Mouse (Mus musculus) neural tube, embryonic 11.5 days (tissue): ENCODE data around the gene Myo10. TPM values are rescaled to one million over a fixed set of nuclear protein-coding genes. Genes with fewer than 3 reads are reported as not detected.

Experiments used
- ATAC-seq: fragments of 200-750 bp; cut with Nextera tagmentation; 2 replicates; pipeline ENCODE4 v1.8.0; 2017; ENCODE audit warnings: moderate number of reproducible peaks, mild to moderate bottlenecking, moderate TSS enrichment, moderate library complexity; ENCODE audit not compliant: insufficient read depth, low FRiP score, low TSS enrichment
- DNase-seq: peaks from one replicate; pipeline ENCODE4 v3.0.0-alpha.2; 2015; ENCODE audit warnings: low spot score
- H3K27ac ChIP-seq: fragments of 300-500 bp; sonication (generic); 2 replicates; pipeline ENCODE4 v1.5.1; 2014; ENCODE audit warnings: low read depth, mild to moderate bottlenecking, low read length
- H3K27me3 ChIP-seq: fragments of 300-500 bp; sonication (generic); 2 replicates; pipeline ENCODE4 v1.6.1; 2014; ENCODE audit warnings: mild to moderate bottlenecking, low read length, mixed read lengths; ENCODE audit not compliant: control insufficient read depth, insufficient read depth
- H3K36me3 ChIP-seq: fragments of 300-500 bp; sonication (generic); 2 replicates; pipeline ENCODE4 v1.6.1; 2014; ENCODE audit warnings: mild to moderate bottlenecking, low read length, moderate library complexity, mixed read lengths; ENCODE audit not compliant: control insufficient read depth, insufficient read depth
- H3K4me1 ChIP-seq: fragments of 300-500 bp; sonication (generic); 2 replicates; pipeline ENCODE4 v1.6.1; 2014; ENCODE audit warnings: low read length, mixed read lengths; ENCODE audit not compliant: control insufficient read depth, insufficient read depth
- H3K4me2 ChIP-seq: fragments of 300-500 bp; sonication (generic); 2 replicates; pipeline ENCODE4 v1.6.1; 2014; ENCODE audit warnings: low read depth, mild to moderate bottlenecking, moderate library complexity
- H3K4me3 ChIP-seq: fragments of 300-500 bp; sonication (generic); 2 replicates; pipeline ENCODE4 v1.5.1; 2014; ENCODE audit warnings: low read depth, low read length
- H3K9ac ChIP-seq: fragments of 300-500 bp; sonication (generic); 2 replicates; pipeline ENCODE4 v1.6.1; 2014; ENCODE audit warnings: mild to moderate bottlenecking, low read length
- H3K9me3 ChIP-seq: fragments of 300-500 bp; sonication (generic); 2 replicates; pipeline ENCODE4 v1.6.1; 2016; ENCODE audit warnings: low read length; ENCODE audit not compliant: control insufficient read depth
- WGBS: fragments of 180-500 bp; shearing (Covaris S2); extraction: QIAGEN DNeasy Blood & Tissue Kit; methylation state at CpG from one replicate; pipeline ENCODE4 v1.1.7; 2014; 5-methylcytosine and 5-hydroxymethylcytosine counted together
- polyA plus RNA-seq: library from polyadenylated mRNA; unstranded; fragments of >200 nt; fragmentation: Nextera tagmentation; extraction: Ambion mirVana; gene quantifications from 2 replicates; pipeline ENCODE4 v1.2.1, GENCODE M21; 2014

Myo10 gene
- polyA plus RNA-seq, 1 experiment from 2014 or later = 40.5 TPM

DNA sequence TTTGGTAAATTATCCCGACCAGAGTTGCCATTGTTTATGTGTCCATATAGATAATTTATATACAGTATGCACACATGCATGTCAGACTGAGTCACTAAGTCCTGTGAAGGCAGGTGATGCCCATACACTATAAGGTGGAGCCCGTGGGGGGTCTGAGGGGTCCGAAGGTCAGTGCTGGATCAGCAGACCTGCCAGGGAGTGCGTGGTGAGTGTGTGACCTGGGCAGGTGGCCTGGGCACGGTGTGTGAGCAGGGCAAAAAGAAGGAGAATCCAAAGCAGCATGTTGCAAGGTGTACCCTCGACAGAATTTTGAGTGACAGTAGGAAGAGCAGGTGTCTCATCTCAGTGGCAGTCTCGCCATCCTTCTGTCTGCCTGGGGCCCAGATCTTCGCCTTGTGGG is 67.2 kb downstream of the Myo10 start:
- no peaks in the 10 kb centered on the region for H3K9me3 ChIP-seq

DNA sequence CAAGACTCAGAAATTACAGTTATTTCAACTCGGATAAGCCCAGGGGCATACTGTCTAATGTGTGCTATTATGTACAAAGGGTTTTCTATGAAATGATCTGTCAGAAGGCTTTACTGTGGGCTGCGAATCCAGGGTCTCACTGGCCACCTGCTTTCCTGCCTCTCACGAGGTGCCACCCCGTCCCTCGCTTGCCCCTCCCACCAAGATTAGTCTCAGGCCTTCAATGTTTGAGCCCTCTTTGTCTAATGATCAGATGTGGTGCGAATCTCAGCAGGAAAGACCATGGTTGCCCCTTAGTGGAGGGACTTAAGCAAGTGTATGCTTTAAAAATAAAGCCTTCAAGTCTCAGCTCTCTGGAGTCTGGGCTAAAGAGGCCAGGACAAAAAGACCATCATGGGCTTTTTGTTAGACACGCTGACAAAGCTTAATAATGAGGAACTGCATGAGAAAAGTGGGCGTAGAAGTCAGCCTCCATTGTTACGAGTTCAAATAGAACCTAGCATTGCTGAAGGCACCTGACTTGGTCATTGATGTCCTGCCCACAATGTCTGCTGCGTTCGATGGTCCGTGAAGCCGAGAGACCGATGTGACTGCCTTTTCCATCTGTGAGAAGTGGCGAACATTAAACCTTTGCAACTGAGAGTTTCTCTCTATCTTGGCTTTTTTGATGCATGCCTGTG is 67.9 kb downstream of the Myo10 start:
- ATAC-seq (peak; percentile 53; the same call in 1 of the 2 replicates), DNase-seq (no peak)
- Histone ChIP-seq H3K4me3 (no peak overlapping the region), H3K9me3 (no peaks in the 10 kb centered on the region), H3K27me3 (no peaks in the 10 kb centered on the region), H3K4me2 (no peak overlapping the region), H3K27ac (no peak overlapping the region), H3K36me3 (no peaks in the 10 kb centered on the region), H3K9ac (no peak overlapping the region), H3K4me1 (no peaks in the 10 kb centered on the region)
- 38% methylated on average over 15 of the region's 15 CpGs for WGBS

More for the DNA sequence above, 67.2 kb downstream of the Myo10 start:
- Histone ChIP-seq H3K36me3 (no peaks in the 10 kb centered on the region), H3K4me1 (no peaks in the 10 kb centered on the region), H3K4me3 (no peak overlapping the region), H3K9ac (no peak overlapping the region), H3K27ac (no peak overlapping the region), H3K27me3 (no peaks in the 10 kb centered on the region), H3K4me2 (no peak overlapping the region)
- ATAC-seq = 0 out of 2 replicates have a peak, but pooled peaks have one; percentile 13
- WGBS = 73% methylated on average over 8 of the region's 8 CpGs
- DNase-seq = no peak

DNA sequence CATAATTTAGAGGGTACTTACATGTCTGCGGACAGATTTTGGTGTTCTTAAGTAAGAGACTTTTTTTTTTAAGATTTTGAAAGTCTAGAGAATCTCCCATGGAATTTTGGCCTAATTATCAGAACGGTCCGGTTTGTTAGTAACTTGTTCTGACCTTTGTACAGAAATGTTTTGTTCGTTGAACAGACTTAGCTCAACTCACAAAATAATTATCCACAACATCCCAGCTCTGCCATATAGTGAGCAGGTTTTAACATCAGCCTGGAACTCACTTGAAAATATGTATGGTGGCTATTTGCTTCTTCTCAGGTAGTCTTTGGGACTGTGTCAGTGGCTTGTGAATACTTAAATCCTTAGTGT is 68.4 kb downstream of the Myo10 start:
- Histone ChIP-seq H3K9me3 (no peaks in the 10 kb centered on the region), H3K36me3 (no peaks in the 10 kb centered on the region), H3K4me2 (no peak overlapping the region), H3K27me3 (no peaks in the 10 kb centered on the region), H3K4me1 (no peaks in the 10 kb centered on the region), H3K9ac (no peak overlapping the region), H3K27ac (no peak overlapping the region), H3K4me3 (no peak overlapping the region)
- WGBS = 85% methylated on average over 4 of the region's 4 CpGs
- ATAC-seq (no peak), DNase-seq (no peak)

DNA sequence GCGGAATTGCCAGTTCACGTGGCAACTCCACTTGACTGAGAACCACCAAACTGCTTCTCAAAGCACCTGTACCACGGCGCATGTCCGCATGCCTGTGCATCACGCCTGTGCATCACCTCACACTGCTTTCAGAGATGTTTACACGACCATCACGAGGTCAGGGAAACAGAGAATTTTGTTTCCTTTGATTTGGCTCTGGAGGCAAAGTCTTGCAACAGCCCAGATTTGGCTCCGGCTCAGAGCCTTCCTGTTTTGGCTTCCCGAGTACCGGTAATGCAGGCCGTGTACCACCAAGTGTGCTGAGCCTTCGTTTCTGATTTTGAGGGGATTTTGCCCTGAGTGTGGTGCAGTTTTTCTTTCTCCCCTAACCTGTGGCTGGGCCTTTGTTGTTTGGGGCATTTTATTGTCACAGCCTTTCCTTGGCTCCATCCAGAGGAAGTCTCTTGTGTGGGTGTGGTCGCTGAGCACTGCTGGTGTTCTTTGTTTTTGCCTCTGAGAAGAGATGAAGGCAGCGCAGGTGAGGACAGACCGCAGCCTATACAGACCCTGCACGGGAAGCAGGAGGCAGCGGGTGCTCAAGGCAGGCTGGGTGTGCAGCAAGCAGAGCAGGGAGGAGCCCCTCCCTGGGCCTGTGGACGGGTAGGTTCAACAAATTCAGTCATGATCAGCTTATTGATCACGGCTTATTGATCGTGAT is 70.1 kb downstream of the Myo10 start:
- H3K27ac ChIP-seq = no peak overlapping the region
- no peaks in the 10 kb centered on the region for H3K27me3 ChIP-seq
- H3K4me3 ChIP-seq = no peak overlapping the region
- H3K9ac ChIP-seq = no peak overlapping the region
- ATAC-seq (no peak), DNase-seq (no peak)
- H3K4me2 ChIP-seq = no peak overlapping the region
- no peaks in the 10 kb centered on the region for H3K9me3 ChIP-seq
- H3K36me3 ChIP-seq = no peaks in the 10 kb centered on the region
- no peaks in the 10 kb centered on the region for H3K4me1 ChIP-seq
- 52% methylated on average over 21 of the region's 21 CpGs for WGBS

DNA sequence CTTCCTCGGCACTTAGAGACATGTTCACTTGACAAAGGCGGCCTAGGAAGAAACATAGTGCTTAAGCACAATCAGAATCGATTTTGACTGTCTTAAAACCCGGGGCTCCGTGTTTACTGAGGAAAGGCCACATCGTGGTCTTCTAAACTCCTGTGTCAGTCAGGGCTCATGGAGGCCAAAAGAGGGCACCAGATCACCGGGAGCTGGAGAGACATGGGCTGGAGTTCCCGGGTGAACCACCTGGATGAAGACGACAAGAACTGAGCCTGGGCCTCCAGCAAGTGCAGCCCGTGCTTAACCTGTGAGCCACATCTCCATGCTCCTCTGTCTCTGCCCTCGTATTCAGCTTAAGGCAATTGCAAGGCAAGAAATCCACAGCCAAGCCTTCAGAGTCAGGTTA is 71.4 kb downstream of the Myo10 start:
- DNase-seq (no peak), ATAC-seq (no peak)
- no peak overlapping the region for H3K9ac ChIP-seq
- no peak overlapping the region for H3K4me2 ChIP-seq
- H3K36me3 ChIP-seq = no peaks in the 10 kb centered on the region
- no peak overlapping the region for H3K4me3 ChIP-seq
- H3K4me1 ChIP-seq = no peaks in the 10 kb centered on the region
- no peaks in the 10 kb centered on the region for H3K9me3 ChIP-seq
- no peak overlapping the region for H3K27ac ChIP-seq
- WGBS = 91% methylated on average over 11 of the region's 11 CpGs
- H3K27me3 ChIP-seq = no peaks in the 10 kb centered on the region

DNA sequence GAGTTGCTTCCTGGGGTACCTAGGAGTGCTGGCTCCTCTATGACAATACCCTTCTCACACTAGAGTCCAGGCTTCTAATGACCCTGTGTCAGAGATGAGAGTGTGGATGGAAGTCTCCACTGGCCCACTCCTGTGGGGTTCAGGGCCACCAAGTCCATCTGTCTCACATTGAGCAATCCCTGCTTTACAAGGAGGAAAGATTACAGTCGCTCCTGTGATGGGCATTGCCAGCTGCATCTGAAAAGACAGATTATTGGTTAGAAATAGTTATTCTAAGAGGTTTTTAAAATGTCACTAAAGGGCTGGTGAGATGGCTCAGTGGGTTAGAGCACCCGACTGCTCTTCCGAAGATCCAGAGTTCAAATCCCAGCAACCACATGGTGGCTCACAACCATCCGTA is 72.4 kb downstream of the Myo10 start:
- no peak overlapping the region for H3K4me3 ChIP-seq

DNA sequence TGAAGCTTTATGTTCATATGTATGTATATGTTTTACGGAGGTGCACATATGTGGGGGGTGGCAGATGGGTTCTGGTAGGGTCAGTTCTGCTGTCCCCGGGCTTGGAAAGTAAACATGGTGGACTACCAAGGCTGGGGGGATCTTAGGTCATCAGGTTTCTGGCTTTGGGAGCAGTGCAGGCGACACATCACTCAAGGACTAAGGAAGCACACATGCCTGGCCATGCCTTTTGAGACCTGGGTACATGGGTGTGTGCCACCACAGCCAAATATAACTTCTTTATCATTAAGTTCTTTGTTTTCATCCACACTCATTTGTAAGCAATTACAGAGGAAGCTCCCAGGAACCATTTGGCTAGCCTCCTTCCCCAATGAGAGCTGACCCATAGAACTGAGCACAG is 72.9 kb downstream of the Myo10 start:
- Histone ChIP-seq H3K9me3 (no peaks in the 10 kb centered on the region), H3K4me3 (no peak overlapping the region), H3K9ac (no peak overlapping the region), H3K36me3 (no peaks in the 10 kb centered on the region), H3K4me2 (no peak overlapping the region), H3K27me3 (no peaks in the 10 kb centered on the region), H3K4me1 (no peaks in the 10 kb centered on the region), H3K27ac (no peak overlapping the region)
- WGBS = 88% methylated on average over 3 of the region's 3 CpGs
- ATAC-seq = no peak
- no peak for DNase-seq

More for the DNA sequence above, 72.4 kb downstream of the Myo10 start:
- Histone ChIP-seq H3K9ac (no peak overlapping the region), H3K9me3 (no peaks in the 10 kb centered on the region), H3K27ac (no peak overlapping the region), H3K4me2 (no peak overlapping the region), H3K4me1 (no peaks in the 10 kb centered on the region), H3K36me3 (no peaks in the 10 kb centered on the region), H3K27me3 (no peaks in the 10 kb centered on the region)
- DNase-seq = no peak
- no peak for ATAC-seq
- WGBS = 93% methylated on average over 3 of the region's 4 CpGs

DNA sequence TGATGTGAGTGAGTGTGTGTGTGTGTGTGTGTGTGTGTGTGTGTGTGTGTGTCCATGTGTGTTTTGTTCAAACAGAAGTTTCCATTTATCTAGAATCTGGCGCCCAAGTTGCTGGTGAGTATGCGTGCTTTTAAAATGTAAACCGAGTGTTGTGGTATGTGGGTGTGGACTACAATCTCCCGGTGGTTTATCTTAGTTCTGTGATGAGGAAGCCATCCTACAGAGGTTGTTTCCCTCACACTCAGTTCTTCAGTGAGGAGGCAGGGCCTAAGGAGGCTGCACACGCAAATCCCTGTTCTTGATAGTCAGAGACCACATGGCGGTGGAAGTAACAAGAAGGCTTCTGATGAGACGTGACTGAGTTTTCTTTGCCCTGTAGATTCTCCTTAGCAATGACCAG is 73.6 kb downstream of the Myo10 start:
- DNase-seq = no peak
- H3K9ac ChIP-seq = no peak overlapping the region

DNA sequence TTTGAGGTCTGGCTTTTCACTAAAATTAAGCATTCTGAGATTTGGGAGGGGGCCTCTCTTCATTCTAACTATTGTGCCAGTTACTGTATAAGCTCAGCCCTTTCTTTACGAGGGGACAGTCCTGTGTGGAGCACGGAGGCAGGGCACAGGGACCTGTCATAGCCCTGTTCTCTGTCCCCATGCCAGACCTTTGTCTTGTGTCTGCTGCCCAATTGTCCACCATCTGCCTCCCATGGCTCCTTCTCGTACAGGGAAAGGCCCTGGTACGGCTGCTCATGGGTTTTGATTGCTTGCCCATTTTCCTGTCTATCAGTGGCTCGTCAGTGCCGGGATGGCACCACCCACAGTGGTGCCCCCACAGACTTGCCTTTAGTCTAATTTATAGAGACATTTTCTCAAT is 74.3 kb downstream of the Myo10 start:
- no peak overlapping the region for H3K27ac ChIP-seq

More for the DNA sequence above, 73.6 kb downstream of the Myo10 start:
- Histone ChIP-seq H3K27ac (no peak overlapping the region), H3K27me3 (no peaks in the 10 kb centered on the region), H3K4me2 (no peak overlapping the region), H3K36me3 (no peaks in the 10 kb centered on the region), H3K9me3 (no peaks in the 10 kb centered on the region), H3K4me1 (no peaks in the 10 kb centered on the region), H3K4me3 (no peak overlapping the region)
- 95% methylated on average over 7 of the region's 7 CpGs for WGBS
- ATAC-seq = no peak

More for the DNA sequence above, 74.3 kb downstream of the Myo10 start:
- H3K4me1 ChIP-seq = no peaks in the 10 kb centered on the region
- WGBS = 93% methylated on average over 6 of the region's 6 CpGs
- H3K27me3 ChIP-seq = no peaks in the 10 kb centered on the region
- H3K9me3 ChIP-seq = no peaks in the 10 kb centered on the region
- H3K4me2 ChIP-seq = no peak overlapping the region
- no peak overlapping the region for H3K9ac ChIP-seq
- no peaks in the 10 kb centered on the region for H3K36me3 ChIP-seq
- no peak for ATAC-seq
- no peak for DNase-seq
- no peak overlapping the region for H3K4me3 ChIP-seq
